Mouse (Mus musculus): Measurements from ENCODE around the gene Nyap1.

DNA sequence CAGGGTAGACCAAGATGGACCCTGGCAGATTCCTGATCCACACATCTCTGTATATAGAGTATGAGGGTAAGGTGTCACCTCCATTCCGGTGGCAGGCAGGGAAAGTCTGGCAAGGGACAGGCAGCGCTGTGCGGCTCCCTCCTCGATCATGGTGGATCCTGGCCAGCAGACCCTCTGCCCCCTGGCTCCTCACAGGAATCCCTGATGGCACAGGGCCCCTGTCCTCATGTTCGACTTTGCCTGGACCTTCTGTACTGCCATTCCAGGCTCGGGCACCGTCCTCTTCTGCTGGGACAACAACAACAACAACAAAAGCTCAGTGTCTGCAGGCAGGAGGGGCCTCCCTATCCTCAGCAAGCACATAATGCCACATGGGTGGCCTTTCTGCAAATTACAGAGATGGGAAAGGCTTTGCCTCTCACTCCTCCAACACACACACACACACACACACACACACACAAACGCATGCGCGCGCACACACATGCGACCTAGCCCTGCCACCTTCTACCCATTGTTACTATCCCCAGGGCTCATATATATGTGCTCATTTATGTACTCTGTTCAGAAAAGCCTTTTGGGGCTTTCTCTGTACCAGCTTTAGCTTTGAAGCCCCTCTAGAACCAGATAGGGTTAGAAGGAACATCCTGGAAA, 7.6 kb downstream of the Nyap1 start:
- TF ChIP-seq CTCF (conservative IDR thresholded peaks at IDR 0.05; ENCODE audit: low read length) (no peak), NANOG (IDR thresholded peaks at IDR 0.05; ENCODE audit: borderline replicate concordance, low read length) (no peak)
